Mouse (Mus musculus): Measurements from ENCODE around the gene Vhl. TPM values are rescaled to one million over a fixed set of nuclear protein-coding genes. Genes with fewer than 3 reads are reported as not detected.

Gene Vhl
- polyA plus RNA-seq, 1 experiment from 2014 or later = 23.4 TPM

- Histone ChIP-seq H3K4me1 (replicated peaks; ENCODE audit: control insufficient read depth, insufficient read depth) (no peaks in the 10 kb centered on the region), H3K9ac (ENCODE audit: low read length) (no peak overlapping the region), H3K4me2 (replicated peaks; ENCODE audit: low read depth) (no peak overlapping the region), H3K4me3 (ENCODE audit: low read depth, low read length) (no peak overlapping the region), H3K27ac (replicated peaks) (no peak overlapping the region), H3K9me3 (ENCODE audit: control insufficient read depth, low read length) (no peaks in the 10 kb centered on the region), H3K36me3 (ENCODE audit: control insufficient read depth, insufficient read depth, low read length) (no peaks in the 10 kb centered on the region), H3K27me3 (ENCODE audit: control insufficient read depth, insufficient read depth, low read length) (no peaks in the 10 kb centered on the region)
- DNase-seq (ENCODE audit: low spot score) (peak; percentile 38), ATAC-seq (ENCODE audit: low FRiP score, low TSS enrichment) (peak; percentile 51; the same call in 1 of the 2 replicates)
- WGBS = 40% methylated on average over 5 of the region's 5 CpGs
- TF ChIP-seq CTCF (IDR thresholded peaks at IDR 0.05; ENCODE audit: low read depth) = peak; percentile 48
- TF ChIP-seq EP300 (optimal IDR thresholded peaks at IDR 0.05) = no peak
Measured at GRCm38 (mm10) chr6:113586466-113587183, 37.1 kb upstream of the Vhl start.

- WGBS = 93% methylated on average over 2 of the region's 2 CpGs
- TF ChIP-seq CTCF (IDR thresholded peaks at IDR 0.05; ENCODE audit: low read depth) (no peak), EP300 (optimal IDR thresholded peaks at IDR 0.05) (no peak)
- Histone ChIP-seq H3K27me3 (ENCODE audit: control insufficient read depth, insufficient read depth, low read length) (no peaks in the 10 kb centered on the region), H3K4me1 (replicated peaks; ENCODE audit: control insufficient read depth, insufficient read depth) (no peaks in the 10 kb centered on the region), H3K9me3 (ENCODE audit: control insufficient read depth, low read length) (no peaks in the 10 kb centered on the region), H3K36me3 (ENCODE audit: control insufficient read depth, insufficient read depth, low read length) (no peaks in the 10 kb centered on the region), H3K9ac (ENCODE audit: low read length) (no peak overlapping the region), H3K4me2 (replicated peaks; ENCODE audit: low read depth) (no peak overlapping the region), H3K4me3 (ENCODE audit: low read depth, low read length) (no peak overlapping the region), H3K27ac (replicated peaks) (no peak overlapping the region)
- DNase-seq (ENCODE audit: low spot score) = no peak
- no peak for ATAC-seq (ENCODE audit: low FRiP score, low TSS enrichment)
Measured at GRCm38 (mm10) chr6:113592637-113593036, 31.1 kb upstream of the Vhl start.

GRCm38 (mm10) chr6:113597945-113598344, 25.8 kb upstream of the Vhl start:
- Histone ChIP-seq H3K4me3 (ENCODE audit: low read depth, low read length) (no peak overlapping the region), H3K36me3 (ENCODE audit: control insufficient read depth, insufficient read depth, low read length) (no peaks in the 10 kb centered on the region), H3K9ac (ENCODE audit: low read length) (no peak overlapping the region), H3K4me2 (replicated peaks; ENCODE audit: low read depth) (no peak overlapping the region), H3K4me1 (replicated peaks; ENCODE audit: control insufficient read depth, insufficient read depth) (no peaks in the 10 kb centered on the region), H3K9me3 (ENCODE audit: control insufficient read depth, low read length) (no peaks in the 10 kb centered on the region), H3K27ac (replicated peaks) (no peak overlapping the region), H3K27me3 (ENCODE audit: control insufficient read depth, insufficient read depth, low read length) (no peaks in the 10 kb centered on the region)
- 92% methylated on average over 4 of the region's 4 CpGs for WGBS
- no peak for DNase-seq (ENCODE audit: low spot score)
- ATAC-seq (ENCODE audit: low FRiP score, low TSS enrichment) = no peak
- TF ChIP-seq CTCF (IDR thresholded peaks at IDR 0.05; ENCODE audit: low read depth) (no peak), EP300 (optimal IDR thresholded peaks at IDR 0.05) (no peak)

- Histone ChIP-seq H3K4me2 (replicated peaks; ENCODE audit: low read depth) (no peak overlapping the region), H3K9me3 (ENCODE audit: control insufficient read depth, low read length) (no peaks in the 10 kb centered on the region), H3K27ac (replicated peaks) (no peak overlapping the region), H3K36me3 (ENCODE audit: control insufficient read depth, insufficient read depth, low read length) (no peaks in the 10 kb centered on the region), H3K27me3 (ENCODE audit: control insufficient read depth, insufficient read depth, low read length) (no peaks in the 10 kb centered on the region), H3K4me1 (replicated peaks; ENCODE audit: control insufficient read depth, insufficient read depth) (no peaks in the 10 kb centered on the region), H3K4me3 (ENCODE audit: low read depth, low read length) (no peak overlapping the region), H3K9ac (ENCODE audit: low read length) (no peak overlapping the region)
- no peak for DNase-seq (ENCODE audit: low spot score)
- 39% methylated on average over 5 of the region's 5 CpGs for WGBS
- TF ChIP-seq CTCF (IDR thresholded peaks at IDR 0.05; ENCODE audit: low read depth) = no peak
- TF ChIP-seq EP300 (optimal IDR thresholded peaks at IDR 0.05) = no peak
- no peak for ATAC-seq (ENCODE audit: low FRiP score, low TSS enrichment)
Measured at GRCm38 (mm10) chr6:113599833-113600232, 23.9 kb upstream of the Vhl start.

- Histone ChIP-seq H3K36me3 (ENCODE audit: control insufficient read depth, insufficient read depth, low read length) (no peaks in the 10 kb centered on the region), H3K4me2 (replicated peaks; ENCODE audit: low read depth) (no peak within 1 kb of the TSS), H3K27me3 (ENCODE audit: control insufficient read depth, insufficient read depth, low read length) (no peaks in the 10 kb centered on the region), H3K9ac (ENCODE audit: low read length) (no peak within 1 kb of the TSS; the same call in 1 of the 2 replicates), H3K4me3 (ENCODE audit: low read depth, low read length) (no peak within 1 kb of the TSS), H3K9me3 (ENCODE audit: control insufficient read depth, low read length) (no peaks in the 10 kb centered on the region), H3K27ac (replicated peaks) (no peak within 1 kb of the TSS), H3K4me1 (replicated peaks; ENCODE audit: control insufficient read depth, insufficient read depth) (0 out of 2 replicates have a peak, but pooled peaks cover 2% of the 10 kb centered on the region)
- WGBS = 43% methylated on average over 23 of the region's 23 CpGs
- ATAC-seq (ENCODE audit: low FRiP score, low TSS enrichment) = no peak
- no peak for TF ChIP-seq CTCF (IDR thresholded peaks at IDR 0.05; ENCODE audit: low read depth)
- no peak for TF ChIP-seq EP300 (optimal IDR thresholded peaks at IDR 0.05)
- no peak for DNase-seq (ENCODE audit: low spot score)
Measured at GRCm38 (mm10) chr6:113600543-113601139, 23.1 kb upstream of the Vhl start, which contains the start of gene Fancd2os. Fancd2os (minus strand) TSS chr6:113600715.

- DNase-seq (ENCODE audit: low spot score) = no peak
- Histone ChIP-seq H3K4me2 (replicated peaks; ENCODE audit: low read depth) (no peak overlapping the region), H3K27me3 (ENCODE audit: control insufficient read depth, insufficient read depth, low read length) (no peaks in the 10 kb centered on the region), H3K9me3 (ENCODE audit: control insufficient read depth, low read length) (no peaks in the 10 kb centered on the region), H3K9ac (ENCODE audit: low read length) (no peak overlapping the region), H3K27ac (replicated peaks) (no peak overlapping the region), H3K36me3 (ENCODE audit: control insufficient read depth, insufficient read depth, low read length) (no peaks in the 10 kb centered on the region), H3K4me3 (ENCODE audit: low read depth, low read length) (no peak overlapping the region), H3K4me1 (replicated peaks; ENCODE audit: control insufficient read depth, insufficient read depth) (peaks cover 6% of the 10 kb centered on the region; the same call in 1 of the 2 replicates)
- no peak for ATAC-seq (ENCODE audit: low FRiP score, low TSS enrichment)
- no peak for TF ChIP-seq CTCF (IDR thresholded peaks at IDR 0.05; ENCODE audit: low read depth)
- no peak for TF ChIP-seq EP300 (optimal IDR thresholded peaks at IDR 0.05)
- WGBS = 85% methylated on average over 6 of the region's 6 CpGs
Measured at GRCm38 (mm10) chr6:113602821-113603220, 20.9 kb upstream of the Vhl start.

Measured in stomach, postnatal 0 days (tissue).